Mouse (Mus musculus) E14TG2a.4 (cell line): ENCODE data around the gene Epha10.

ENCODE experiments used
- H3K27me3 ChIP-seq: 2 replicates; pipeline ENCODE4 v1.6.1; 2014; ENCODE audit warnings: low read length, control low read depth; ENCODE audit not compliant: insufficient read depth
- H3K36me3 ChIP-seq: 2 replicates; pipeline ENCODE4 v1.6.1; 2014; ENCODE audit warnings: low read length, control low read depth; ENCODE audit not compliant: insufficient read depth
- H3K4me1 ChIP-seq: replicated peaks from 2 replicates; pipeline ENCODE4 v1.6.1; 2014; ENCODE audit warnings: low read depth, low read length, control low read depth
- H3K4me3 ChIP-seq: replicated peaks from 2 replicates; pipeline ENCODE4 v1.5.1; 2014; ENCODE audit warnings: mild to moderate bottlenecking, low read length
- H3K9me3 ChIP-seq: 2 replicates; pipeline ENCODE4 v1.6.1; 2014; ENCODE audit warnings: low read length, control low read depth
- CTCF ChIP-seq: conservative IDR thresholded peaks from 2 replicates; pipeline ENCODE4 v1.5.1; 2014; ENCODE audit warnings: low read length
- NANOG ChIP-seq: IDR thresholded peaks from 2 replicates; pipeline ENCODE4 v1.6.1; 2014; ENCODE audit warnings: borderline replicate concordance, low read length, mixed read lengths
- POU5F1 ChIP-seq: IDR thresholded peaks from 2 replicates; pipeline ENCODE4 v1.6.1; 2014; ENCODE audit warnings: low read length, borderline replicate concordance

The Epha10 gene

GRCm38 (mm10) chr4:124850933-124851658, 29.6 kb upstream of the Epha10 start, which contains the start of gene 1110065P20Rik:
TSS of gene 1110065P20Rik (minus strand) at chr4:124851196.
- Histone ChIP-seq H3K4me1 (peaks cover 60% of the 10 kb centered on the region), H3K4me3 (peak within 1 kb of the TSS; percentile 95), H3K9me3 (no peaks in the 10 kb centered on the region), H3K27me3 (no peaks in the 10 kb centered on the region), H3K36me3 (peaks cover 55% of the 10 kb centered on the region)
- TF ChIP-seq CTCF (no peak), POU5F1 (no peak), NANOG (no peak)

GRCm38 (mm10) chr4:124856294-124856693, 24.4 kb upstream of the Epha10 start:
- TF ChIP-seq CTCF (no peak), NANOG (no peak), POU5F1 (no peak)
- H3K27me3 ChIP-seq: peaks cover 5% of the 10 kb centered on the region; the same call in 1 of the 2 replicates
- peaks cover 85% of the 10 kb centered on the region for H3K36me3 ChIP-seq
- H3K4me3 ChIP-seq: 0 out of 2 replicates have a peak overlapping the region, but pooled peaks have one; percentile 17
- H3K4me1 ChIP-seq: peaks cover 72% of the 10 kb centered on the region
- H3K9me3 ChIP-seq: no peaks in the 10 kb centered on the region

- TF ChIP-seq POU5F1: no peak
- no peak for TF ChIP-seq NANOG
- TF ChIP-seq CTCF: no peak
- H3K4me3 ChIP-seq: no peak overlapping the region
- H3K36me3 ChIP-seq: peaks cover 67% of the 10 kb centered on the region
- H3K9me3 ChIP-seq: no peaks in the 10 kb centered on the region
- H3K27me3 ChIP-seq: peaks cover 8% of the 10 kb centered on the region; the same call in 1 of the 2 replicates
- H3K4me1 ChIP-seq: peaks cover 64% of the 10 kb centered on the region
Observed at GRCm38 (mm10) chr4:124858370-124858769, 22.3 kb upstream of the Epha10 start.

GRCm38 (mm10) chr4:124860446-124860845, 20.3 kb upstream of the Epha10 start:
- TF ChIP-seq POU5F1 (no peak), NANOG (no peak), CTCF (no peak)
- H3K4me3 ChIP-seq: no peak overlapping the region

GRCm38 (mm10) chr4:124861283-124862188, 19.2 kb upstream of the Epha10 start, which contains the start of gene Maneal:
TSS of gene Maneal (minus strand) at chr4:124862171.
- H3K4me1 ChIP-seq: peaks cover 37% of the 10 kb centered on the region
- TF ChIP-seq POU5F1 (no peak), CTCF (no peak), NANOG (no peak)
- peaks cover 36% of the 10 kb centered on the region for H3K36me3 ChIP-seq
- H3K27me3 ChIP-seq: peaks cover 8% of the 10 kb centered on the region; the same call in 1 of the 2 replicates
- peak within 1 kb of the TSS; percentile 83 for H3K4me3 ChIP-seq
- H3K9me3 ChIP-seq: no peaks in the 10 kb centered on the region

More at GRCm38 (mm10) chr4:124860446-124860845, 20.3 kb upstream of the Epha10 start:
- Histone ChIP-seq H3K9me3 (no peaks in the 10 kb centered on the region), H3K27me3 (peaks cover 8% of the 10 kb centered on the region; the same call in 1 of the 2 replicates), H3K4me1 (peaks cover 48% of the 10 kb centered on the region), H3K36me3 (peaks cover 47% of the 10 kb centered on the region)

GRCm38 (mm10) chr4:124872719-124873118, 8.0 kb upstream of the Epha10 start:
- Histone ChIP-seq H3K27me3 (no peaks in the 10 kb centered on the region; the same call in none of the 2 replicates), H3K4me3 (no peak overlapping the region), H3K4me1 (0 out of 2 replicates have a peak, but pooled peaks cover 4% of the 10 kb centered on the region), H3K36me3 (no peaks in the 10 kb centered on the region), H3K9me3 (no peaks in the 10 kb centered on the region)
- TF ChIP-seq POU5F1: no peak
- peak; percentile 99 for TF ChIP-seq CTCF

- peaks cover 6% of the 10 kb centered on the region for H3K9me3 ChIP-seq
- peaks cover 78% of the 10 kb centered on the region for H3K27me3 ChIP-seq
- H3K4me1 ChIP-seq: peaks cover 45% of the 10 kb centered on the region
- H3K36me3 ChIP-seq: no peaks in the 10 kb centered on the region
- peak overlapping the region; percentile 80 for H3K4me3 ChIP-seq
- TF ChIP-seq NANOG (no peak), CTCF (no peak), POU5F1 (no peak)
Observed at GRCm38 (mm10) chr4:124881341-124881908, 726 bp downstream of the Epha10 start.

- H3K36me3 ChIP-seq: no peaks in the 10 kb centered on the region
- peaks cover 86% of the 10 kb centered on the region for H3K27me3 ChIP-seq
- peaks cover 6% of the 10 kb centered on the region for H3K9me3 ChIP-seq
- H3K4me1 ChIP-seq: peaks cover 45% of the 10 kb centered on the region
- TF ChIP-seq CTCF (no peak), NANOG (no peak), POU5F1 (no peak)
- peak overlapping the region; percentile 80 for H3K4me3 ChIP-seq
Observed at GRCm38 (mm10) chr4:124882151-124882729, 1.5 kb downstream of the Epha10 start.
